Mouse (Mus musculus) hindbrain, embryonic 12.5 days (tissue): ENCODE measurements at regions not wholly inside any gene's neighbourhood (a gene's known extent, or its start where the extent isn't known, plus 50 kb on each side); places are given as distances from the start of the nearest gene placed in this dataset.
A peak's percentile ranks its signal among the peaks of the same experiment; 100 is the strongest.

Source experiments
- ATAC-seq: fragments of 200-750 bp; cut with Nextera tagmentation; 2 replicates; pipeline ENCODE4 v1.8.0; 2017; ENCODE audit warnings: moderate TSS enrichment; ENCODE audit not compliant: low FRiP score
- H3K27ac ChIP-seq: fragments of 300-500 bp; sonication (generic); 2 replicates; pipeline ENCODE4 v1.5.1; 2016; ENCODE audit warnings: mild to moderate bottlenecking
- H3K27me3 ChIP-seq: fragments of 300-500 bp; sonication (generic); 2 replicates; pipeline ENCODE4 v1.6.1; 2016; ENCODE audit warnings: mild to moderate bottlenecking
- H3K36me3 ChIP-seq: fragments of 300-500 bp; sonication (generic); 2 replicates; pipeline ENCODE4 v1.6.1; 2016; ENCODE audit warnings: mild to moderate bottlenecking
- H3K4me1 ChIP-seq: fragments of 300-500 bp; sonication (generic); 2 replicates; pipeline ENCODE4 v1.6.1; 2016
- H3K4me2 ChIP-seq: fragments of 300-500 bp; sonication (generic); replicated peaks from 2 replicates; pipeline ENCODE4 v1.6.1; 2016; ENCODE audit warnings: mild to moderate bottlenecking
- H3K4me3 ChIP-seq: fragments of 300-500 bp; sonication (generic); 2 replicates; pipeline ENCODE4 v1.5.1; 2016; ENCODE audit warnings: mild to moderate bottlenecking
- H3K9ac ChIP-seq: fragments of 300-500 bp; sonication (generic); 2 replicates; pipeline ENCODE4 v1.6.1; 2016; ENCODE audit warnings: mild to moderate bottlenecking, moderate library complexity
- H3K9me3 ChIP-seq: fragments of 300-500 bp; sonication (generic); replicated peaks from 2 replicates; pipeline ENCODE4 v1.6.1; 2016; ENCODE audit warnings: mild to moderate bottlenecking
- WGBS: fragments of 180-500 bp; shearing (Covaris S2); methylation state at CpG from one replicate; pipeline ENCODE4 v1.1.7; 2016; 5-methylcytosine and 5-hydroxymethylcytosine counted together

- WGBS = 35% methylated on average over 6 of the region's 6 CpGs
- ATAC-seq = no peak
- Histone ChIP-seq H3K4me2 (no peak overlapping the region), H3K9ac (no peak overlapping the region), H3K27ac (no peak overlapping the region), H3K27me3 (no peaks in the 10 kb centered on the region), H3K4me1 (no peaks in the 10 kb centered on the region; the same call in 1 of the 2 replicates), H3K4me3 (no peak overlapping the region), H3K9me3 (no peaks in the 10 kb centered on the region), H3K36me3 (no peaks in the 10 kb centered on the region)
These were observed 435.7 kb upstream of the Adgrl4 start for GRCm38 (mm10) chr3:151001881-151002412.

GRCm38 (mm10) chr3:151003524-151003923 lies 434.2 kb upstream of the Adgrl4 start:
- Histone ChIP-seq H3K9ac (no peak overlapping the region), H3K4me1 (no peaks in the 10 kb centered on the region; the same call in 1 of the 2 replicates), H3K27me3 (no peaks in the 10 kb centered on the region), H3K27ac (no peak overlapping the region), H3K4me2 (no peak overlapping the region), H3K4me3 (no peak overlapping the region), H3K36me3 (no peaks in the 10 kb centered on the region), H3K9me3 (no peaks in the 10 kb centered on the region)
- WGBS = 74% methylated on average over 3 of the region's 3 CpGs
- ATAC-seq = no peak

- H3K27ac ChIP-seq = no peak overlapping the region
- no peaks in the 10 kb centered on the region for H3K9me3 ChIP-seq
- no peak overlapping the region for H3K9ac ChIP-seq
- no peaks in the 10 kb centered on the region; the same call in 1 of the 2 replicates for H3K4me1 ChIP-seq
- no peaks in the 10 kb centered on the region for H3K27me3 ChIP-seq
- no peak overlapping the region for H3K4me3 ChIP-seq
- H3K36me3 ChIP-seq = no peaks in the 10 kb centered on the region
- ATAC-seq = no peak
- H3K4me2 ChIP-seq = no peak overlapping the region
- WGBS = 85% methylated on average over 6 of the region's 6 CpGs
These were observed 433.7 kb upstream of the Adgrl4 start for GRCm38 (mm10) chr3:151003990-151004389.

- Histone ChIP-seq H3K4me2 (no peak overlapping the region), H3K9me3 (no peaks in the 10 kb centered on the region), H3K4me1 (no peaks in the 10 kb centered on the region), H3K27ac (no peak overlapping the region), H3K9ac (no peak overlapping the region), H3K4me3 (no peak overlapping the region), H3K36me3 (no peaks in the 10 kb centered on the region), H3K27me3 (no peaks in the 10 kb centered on the region)
- ATAC-seq = no peak
- WGBS = 69% methylated on average over 3 of the region's 3 CpGs
These were observed 417.7 kb upstream of the Adgrl4 start for GRCm38 (mm10) chr3:151020014-151020413.

- H3K4me2 ChIP-seq = no peak overlapping the region
- H3K27me3 ChIP-seq = no peaks in the 10 kb centered on the region
- H3K9me3 ChIP-seq = no peaks in the 10 kb centered on the region
- no peak for ATAC-seq
- H3K4me3 ChIP-seq = no peak overlapping the region
- no peaks in the 10 kb centered on the region for H3K36me3 ChIP-seq
- no peak overlapping the region for H3K9ac ChIP-seq
- no peak overlapping the region for H3K27ac ChIP-seq
- no peaks in the 10 kb centered on the region for H3K4me1 ChIP-seq
- WGBS = 83% methylated on average over 3 of the region's 3 CpGs
These were observed 380.2 kb upstream of the Adgrl4 start for GRCm38 (mm10) chr3:151057491-151057890.

- H3K4me1 ChIP-seq = 0 out of 2 replicates have a peak, but pooled peaks cover 3% of the 10 kb centered on the region
- no peak for ATAC-seq
- no peak overlapping the region for H3K4me3 ChIP-seq
- H3K4me2 ChIP-seq = no peak overlapping the region
- no peak overlapping the region for H3K9ac ChIP-seq
- H3K27ac ChIP-seq = no peak overlapping the region
- no peaks in the 10 kb centered on the region for H3K27me3 ChIP-seq
- H3K9me3 ChIP-seq = no peaks in the 10 kb centered on the region
- no peaks in the 10 kb centered on the region for H3K36me3 ChIP-seq
These were observed 365.4 kb upstream of the Adgrl4 start for GRCm38 (mm10) chr3:151072322-151072721.

DNA sequence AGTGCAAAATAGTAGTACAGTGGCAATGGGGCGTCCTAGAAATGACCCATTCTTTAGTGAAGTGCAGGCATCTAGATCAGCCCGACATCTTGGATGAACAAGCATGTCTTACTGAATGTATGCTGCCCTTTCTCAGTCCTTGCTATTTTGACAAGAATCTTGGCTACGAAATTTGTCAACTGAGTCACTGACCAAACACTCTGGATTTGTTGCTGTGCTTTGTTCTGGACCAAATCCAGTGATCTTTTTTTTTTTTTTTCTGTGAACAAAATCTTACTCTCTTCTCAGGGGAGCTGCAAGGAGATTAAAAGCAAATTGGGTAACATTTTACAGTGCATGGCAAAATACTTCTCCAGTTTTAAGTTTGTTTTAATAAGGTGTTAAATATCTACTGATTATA lies 320.9 kb upstream of the Adgrl4 start:
- Histone ChIP-seq H3K4me3 (no peak overlapping the region), H3K9ac (no peak overlapping the region), H3K9me3 (no peaks in the 10 kb centered on the region), H3K27ac (no peak overlapping the region), H3K4me1 (no peaks in the 10 kb centered on the region), H3K36me3 (no peaks in the 10 kb centered on the region), H3K27me3 (no peaks in the 10 kb centered on the region), H3K4me2 (no peak overlapping the region)
- WGBS = 80% methylated on average over 3 of the region's 3 CpGs
- no peak for ATAC-seq

DNA sequence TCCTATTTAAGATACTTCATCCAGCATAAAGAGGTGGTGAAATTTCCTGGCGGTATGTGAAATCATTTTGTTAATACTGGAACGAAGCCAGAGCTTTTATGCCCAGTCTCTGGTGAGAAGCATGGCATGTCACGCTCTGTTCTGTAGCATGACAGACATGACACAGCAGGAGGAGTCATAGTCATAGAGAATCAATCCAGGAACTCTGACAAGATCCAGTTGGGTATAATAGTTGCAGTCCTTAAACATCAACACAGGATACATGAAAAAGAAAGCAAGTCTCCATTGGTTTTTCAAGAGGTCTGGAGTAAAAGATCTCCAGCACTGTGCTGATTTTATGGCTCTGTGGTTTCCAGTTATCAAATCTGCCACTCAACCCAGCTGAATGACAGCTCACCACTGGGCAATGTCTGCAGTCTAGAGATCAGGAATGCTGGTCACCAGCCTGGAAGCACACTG lies 320.1 kb upstream of the Adgrl4 start:
- H3K36me3 ChIP-seq = no peaks in the 10 kb centered on the region
- H3K27me3 ChIP-seq = no peaks in the 10 kb centered on the region
- H3K4me1 ChIP-seq = no peaks in the 10 kb centered on the region
- H3K9ac ChIP-seq = no peak overlapping the region
- H3K9me3 ChIP-seq = no peaks in the 10 kb centered on the region
- H3K4me3 ChIP-seq = no peak overlapping the region
- no peak overlapping the region for H3K4me2 ChIP-seq
- no peak overlapping the region for H3K27ac ChIP-seq
- peak; percentile 86 for ATAC-seq
- WGBS = 40% methylated on average over 3 of the region's 3 CpGs

DNA sequence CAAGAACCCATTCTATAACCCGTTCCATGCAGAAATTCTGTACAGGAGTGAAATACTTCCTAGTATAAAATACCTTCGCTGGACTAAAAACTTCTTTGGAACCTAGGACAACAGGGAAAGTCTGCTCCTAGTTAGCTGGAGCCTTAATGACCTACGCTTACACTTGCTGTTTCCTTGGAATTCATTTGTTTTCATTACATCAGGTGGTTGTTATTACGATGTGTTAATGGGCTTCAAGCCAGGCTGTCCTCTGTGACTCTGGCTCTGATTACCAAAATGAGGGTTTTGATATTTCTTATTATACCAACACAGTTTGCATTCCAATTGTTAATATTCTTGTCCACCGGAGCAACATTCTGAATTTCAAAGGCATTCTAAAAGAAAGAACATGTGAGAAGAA lies 313.6 kb upstream of the Adgrl4 start:
- no peak for ATAC-seq

GRCm38 (mm10) chr3:151146889-151147288 lies 290.8 kb upstream of the Adgrl4 start:
- Histone ChIP-seq H3K27me3 (no peaks in the 10 kb centered on the region), H3K4me1 (no peaks in the 10 kb centered on the region), H3K4me2 (no peak overlapping the region), H3K9ac (no peak overlapping the region), H3K27ac (no peak overlapping the region), H3K9me3 (no peaks in the 10 kb centered on the region), H3K36me3 (no peaks in the 10 kb centered on the region), H3K4me3 (no peak overlapping the region)
- ATAC-seq = no peak
- WGBS = 96% methylated on average over 2 of the region's 2 CpGs

More for the DNA sequence above, 313.6 kb upstream of the Adgrl4 start:
- Histone ChIP-seq H3K27ac (no peak overlapping the region), H3K36me3 (no peaks in the 10 kb centered on the region), H3K4me2 (no peak overlapping the region), H3K27me3 (no peaks in the 10 kb centered on the region), H3K9me3 (no peaks in the 10 kb centered on the region), H3K9ac (no peak overlapping the region), H3K4me3 (no peak overlapping the region), H3K4me1 (no peaks in the 10 kb centered on the region)
- 77% methylated on average over 5 of the region's 5 CpGs for WGBS

GRCm38 (mm10) chr3:151153340-151153739 lies 284.3 kb upstream of the Adgrl4 start:
- peak; percentile 75 for ATAC-seq
- Histone ChIP-seq H3K9me3 (no peaks in the 10 kb centered on the region), H3K4me2 (no peak overlapping the region), H3K4me1 (no peaks in the 10 kb centered on the region), H3K9ac (no peak overlapping the region), H3K4me3 (no peak overlapping the region), H3K27me3 (no peaks in the 10 kb centered on the region), H3K36me3 (no peaks in the 10 kb centered on the region), H3K27ac (no peak overlapping the region)
- WGBS = 52% methylated on average over 4 of the region's 4 CpGs

- H3K9ac ChIP-seq = no peak overlapping the region
- no peaks in the 10 kb centered on the region for H3K27me3 ChIP-seq
- H3K9me3 ChIP-seq = no peaks in the 10 kb centered on the region
- no peaks in the 10 kb centered on the region for H3K36me3 ChIP-seq
- no peak for ATAC-seq
- no peak overlapping the region for H3K4me3 ChIP-seq
- H3K4me1 ChIP-seq = no peaks in the 10 kb centered on the region
- WGBS = 79% methylated on average over 1 of the region's 1 CpGs
- H3K4me2 ChIP-seq = no peak overlapping the region
- no peak overlapping the region for H3K27ac ChIP-seq
These were observed 277.2 kb upstream of the Adgrl4 start for GRCm38 (mm10) chr3:151160516-151160915.

- H3K9me3 ChIP-seq = no peaks in the 10 kb centered on the region
- H3K9ac ChIP-seq = no peak overlapping the region
- no peak for ATAC-seq
- H3K4me1 ChIP-seq = no peaks in the 10 kb centered on the region
- 63% methylated on average over 2 of the region's 2 CpGs for WGBS
- H3K36me3 ChIP-seq = no peaks in the 10 kb centered on the region
- H3K4me3 ChIP-seq = no peak overlapping the region
- no peak overlapping the region for H3K4me2 ChIP-seq
- no peak overlapping the region for H3K27ac ChIP-seq
- H3K27me3 ChIP-seq = no peaks in the 10 kb centered on the region
These were observed 255.6 kb upstream of the Adgrl4 start for GRCm38 (mm10) chr3:151182132-151182531.
